Mouse (Mus musculus) cortical plate, adult 2 months (tissue): ENCODE results near the gene Hmgn1. TPM values are rescaled to one million over a fixed set of nuclear protein-coding genes. Genes with fewer than 3 reads are reported as not detected.

Source experiments
- H3K27ac ChIP-seq: fragments of 200-500 bp; 2 replicates; pipeline ENCODE4 v1.5.1; 2012; ENCODE audit warnings: low read length, control low read depth, inconsistent platforms; ENCODE audit not compliant: insufficient read depth
- H3K4me1 ChIP-seq: fragments of 200-500 bp; 2 replicates; pipeline ENCODE4 v1.6.1; 2011; ENCODE audit warnings: low read length; ENCODE audit not compliant: control insufficient read depth, insufficient read depth
- H3K4me3 ChIP-seq: fragments of 200-500 bp; 2 replicates; pipeline ENCODE4 v1.5.1; 2011; ENCODE audit warnings: mild to moderate bottlenecking, low read length, control low read depth; ENCODE audit not compliant: insufficient read depth
- CTCF ChIP-seq: fragments of 200-500 bp; IDR thresholded peaks from 2 replicates; pipeline ENCODE4 v1.5.1; 2011; ENCODE audit warnings: mild to moderate bottlenecking, control low read depth, low read length; ENCODE audit not compliant: insufficient read depth; ENCODE audit errors: extremely low read depth
- POLR2A ChIP-seq: fragments of 200-500 bp; IDR thresholded peaks from 2 replicates; pipeline ENCODE4 v1.6.1; 2011; ENCODE audit warnings: mild to moderate bottlenecking, low read length, control low read depth; ENCODE audit not compliant: insufficient read depth; ENCODE audit errors: extremely low read depth
- polyA plus RNA-seq: library from polyadenylated mRNA; depleted of rRNA; stranded (reverse); fragments of >200 nt; gene quantifications from 2 replicates; pipeline ENCODE4 v1.2.3, GENCODE M21; 2012; rRNA removed

The Hmgn1 gene
- polyA plus RNA-seq, 1 experiment: 70.3 TPM

GRCm38 (mm10) chr16:96080524-96080923, 47.0 kb downstream of the Hmgn1 start:
- Histone ChIP-seq H3K4me3 (peak overlapping the region; percentile 62; the same call in 1 of the 2 replicates), H3K4me1 (peaks cover 1% of the 10 kb centered on the region; the same call in 1 of the 2 replicates), H3K27ac (no peak overlapping the region)
- TF ChIP-seq CTCF: no peak
- no peak for TF ChIP-seq POLR2A

Other genes with a start within 250 kb of the Hmgn1 start
- gene Psmg1, start 136.8 kb downstream of the Hmgn1 start, polyA plus RNA-seq: 22.0 and 23.2 TPM in 2 replicates
- gene Brwd1, start 45.2 kb downstream of the Hmgn1 start, polyA plus RNA-seq: 94.2 and 95.0 TPM in 2 replicates
- 79.6 and 93.2 TPM in 2 replicates for gene Wrb, start 17.7 kb upstream of the Hmgn1 start, polyA plus RNA-seq
- gene Lca5l, start 64.5 kb upstream of the Hmgn1 start, polyA plus RNA-seq: 3.2 and 3.5 TPM in 2 replicates
- gene Sh3bgr, start 72.7 kb upstream of the Hmgn1 start, polyA plus RNA-seq: 2.5 and 5.2 TPM in 2 replicates
- gene B3galt5, start 108.1 kb upstream of the Hmgn1 start, polyA plus RNA-seq: 14.6 and 15.3 TPM in 2 replicates